Mouse (Mus musculus): Measurements from ENCODE around the gene Wfdc6b. TPM values are rescaled to one million over a fixed set of nuclear protein-coding genes. Genes with fewer than 3 reads are reported as not detected.

The Wfdc6b gene
- polyA plus RNA-seq (2017; shearing (Covaris generic)) = not detected

DNA sequence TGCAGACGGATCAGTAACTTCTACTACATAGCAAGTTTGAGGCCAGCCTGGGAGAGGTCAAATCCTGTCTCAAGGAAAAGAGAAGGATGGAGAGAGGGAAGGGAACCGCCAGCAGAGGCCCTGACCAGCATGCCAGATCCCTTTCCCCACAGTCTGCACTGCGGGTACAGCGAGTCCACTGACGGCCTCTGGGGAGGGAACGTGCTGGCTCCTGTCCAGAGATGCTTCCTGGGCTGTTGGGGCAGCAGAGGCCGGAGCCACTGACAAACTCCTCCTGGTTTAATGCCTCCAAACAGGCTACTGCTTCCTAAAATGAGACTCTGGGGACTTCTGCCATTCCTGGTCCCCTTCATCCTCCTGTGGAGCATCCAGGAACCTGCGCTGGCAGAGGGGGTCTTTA lies at the start of gene Wfdc6b, which contains the start of gene Wfdc8:
TSS of gene Wfdc6b (plus strand) at position 52 of the 400 bp plus-strand sequence.
TSS of gene Wfdc8 (minus strand) at position 156 of the 400 bp plus-strand sequence.

DNA sequence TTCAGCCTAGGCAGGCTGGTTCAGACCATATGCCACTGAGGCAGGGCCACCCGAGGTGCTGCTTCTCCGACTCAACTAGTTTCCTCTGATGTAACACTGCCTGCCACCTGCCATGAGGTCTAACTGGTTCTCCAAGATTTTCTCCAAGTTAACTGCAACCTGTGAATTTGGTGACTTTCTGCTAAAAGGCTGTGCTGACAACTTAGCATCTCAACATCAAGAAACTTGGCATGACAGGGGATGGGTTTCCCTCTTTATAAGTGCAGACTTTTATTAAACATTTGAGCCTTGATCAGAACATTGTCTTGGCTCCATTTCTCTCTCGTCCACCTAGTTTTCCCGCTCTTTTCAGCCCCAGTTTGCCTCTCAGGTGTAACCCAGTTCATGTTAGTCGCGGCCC lies 40.0 kb upstream of the Wfdc6b start, which contains the start of gene Spint3:
TSS of gene Spint3 (minus strand) at position 101 of the 400 bp plus-strand sequence.

DNA sequence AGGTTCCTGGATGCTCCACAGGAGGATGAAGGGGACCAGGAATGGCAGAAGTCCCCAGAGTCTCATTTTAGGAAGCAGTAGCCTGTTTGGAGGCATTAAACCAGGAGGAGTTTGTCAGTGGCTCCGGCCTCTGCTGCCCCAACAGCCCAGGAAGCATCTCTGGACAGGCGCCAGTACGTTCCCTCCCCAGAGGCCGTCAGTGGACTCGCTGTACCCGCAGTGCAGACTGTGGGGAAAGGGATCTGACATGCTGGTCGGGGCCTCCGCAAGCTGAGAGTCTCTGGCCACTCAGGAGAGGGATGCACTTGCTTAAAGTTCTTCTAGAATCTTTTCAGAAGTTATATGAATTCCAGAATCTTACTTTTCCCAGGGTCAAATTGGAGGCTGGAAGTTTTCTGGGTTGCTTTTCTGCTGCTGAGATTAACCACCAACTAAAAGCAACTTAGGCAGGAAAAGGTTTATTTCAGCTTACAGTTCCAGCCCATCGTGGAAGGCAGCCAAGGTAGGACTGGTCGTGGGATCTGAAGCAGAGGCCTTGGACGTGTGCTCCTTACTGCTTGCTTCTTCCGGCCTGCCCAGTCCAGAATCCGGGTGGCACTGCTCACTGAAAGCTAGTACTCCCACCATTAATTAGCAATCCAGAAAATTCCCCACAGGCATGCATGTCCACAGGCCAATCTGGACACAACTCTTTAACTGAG lies 28.1 kb upstream of the Wfdc6b start, which contains the start of gene Wfdc6a:
TSS of gene Wfdc6a (minus strand) at position 423 of the 701 bp plus-strand sequence.

DNA sequence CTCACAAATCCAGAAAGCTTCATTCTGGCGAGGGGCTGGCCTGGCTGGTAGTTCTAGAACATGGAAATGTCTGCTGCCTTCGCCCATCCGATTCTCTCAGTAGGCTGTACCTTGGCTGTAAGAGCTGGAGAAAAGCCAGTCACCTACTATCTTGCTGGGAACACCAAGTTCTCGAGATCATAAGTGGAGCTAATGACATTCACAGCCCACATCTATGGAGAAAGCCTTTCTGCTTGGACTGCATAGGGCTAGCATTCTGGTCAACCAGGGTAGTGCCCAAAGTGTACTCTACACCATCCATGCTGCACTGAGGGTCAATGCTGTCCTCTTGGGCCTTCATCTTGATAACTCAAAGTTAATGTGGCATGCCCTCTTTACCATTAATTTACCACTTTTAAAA lies 19.8 kb upstream of the Wfdc6b start, which contains the start of gene Eppin:
TSS of gene Eppin (minus strand) at position 101 of the 400 bp plus-strand sequence.

DNA sequence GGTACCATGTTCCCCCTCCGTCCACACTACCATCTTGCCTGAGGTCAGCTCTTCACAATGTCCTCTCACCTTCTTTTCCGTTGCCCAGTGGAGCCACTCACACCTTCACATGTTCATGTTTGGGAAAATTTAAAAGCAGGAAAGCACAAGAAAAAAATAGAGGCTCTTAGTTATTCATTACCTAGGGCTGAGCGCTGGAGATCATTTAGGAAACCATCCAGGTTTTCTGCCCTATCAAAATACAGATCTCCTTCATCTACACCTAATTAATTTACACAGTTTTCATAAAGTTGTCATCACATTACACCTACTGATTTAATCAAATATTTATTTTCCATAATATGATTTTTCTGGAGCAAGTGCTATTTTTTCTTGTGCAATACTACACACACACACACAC lies 25.4 kb downstream of the Wfdc6b start, which contains the start of gene Wfdc16:
TSS of gene Wfdc16 (minus strand) at position 101 of the 400 bp plus-strand sequence.

DNA sequence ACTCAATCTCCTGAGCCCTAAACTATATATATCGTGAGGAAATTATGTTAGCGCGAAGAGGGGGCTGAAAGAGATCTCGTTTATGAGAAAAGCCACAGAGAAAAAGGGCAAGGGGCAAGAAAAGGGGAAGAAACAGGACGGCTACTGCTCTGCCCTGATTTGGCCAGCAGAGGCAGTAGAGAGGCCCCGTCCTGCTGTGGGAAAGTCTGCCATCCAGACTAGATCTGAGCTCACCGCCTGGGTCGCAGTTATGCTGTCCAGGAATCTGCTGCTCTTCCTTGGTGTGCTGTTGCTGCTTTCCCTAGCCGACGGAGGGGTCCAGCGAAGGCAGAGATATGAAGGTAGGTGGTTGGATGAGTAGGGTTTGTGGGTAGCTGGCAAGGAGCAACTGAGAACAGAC lies 42.5 kb downstream of the Wfdc6b start, which contains the start of gene Wfdc10:
TSS of gene Wfdc10 (plus strand) at position 189 of the 400 bp plus-strand sequence.

DNA sequence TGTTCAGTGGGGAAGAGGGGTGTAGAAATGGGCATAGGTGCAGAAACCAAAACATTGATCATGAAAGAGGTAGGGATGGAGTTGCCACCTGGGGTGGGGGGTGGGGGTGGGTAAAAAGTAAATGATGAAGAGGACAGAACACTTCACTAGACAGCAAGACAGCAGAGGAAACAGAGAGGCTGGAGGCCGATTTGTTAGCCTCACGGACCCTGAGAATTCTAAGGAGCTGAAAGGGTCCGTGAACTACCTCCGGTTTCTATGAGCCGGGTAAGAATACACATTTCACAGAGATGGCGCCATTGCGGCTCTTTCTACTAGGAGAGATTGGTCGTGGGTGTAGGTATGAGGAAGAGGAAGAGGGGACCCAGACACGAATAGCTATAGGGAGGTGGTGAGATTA lies 43.2 kb downstream of the Wfdc6b start, which contains the start of gene Wfdc9:
TSS of gene Wfdc9 (minus strand) at position 101 of the 400 bp plus-strand sequence.

Other genes with a start within 250 kb of the Wfdc6b start
- gene Slpi, start 224.4 kb upstream of the Wfdc6b start, polyA plus RNA-seq (2017; shearing (Covaris generic)) = 25.8 TPM
- not detected for gene Rbpjl, start 210.4 kb upstream of the Wfdc6b start, polyA plus RNA-seq (2017; shearing (Covaris generic))
- gene Matn4, start 208.4 kb upstream of the Wfdc6b start, polyA plus RNA-seq (2017; shearing (Covaris generic)) = not detected
- gene Sdc4, start 169.6 kb upstream of the Wfdc6b start, polyA plus RNA-seq (2017; shearing (Covaris generic)) = 46.9 TPM
- 27.2 TPM for gene Sys1, start 156.6 kb upstream of the Wfdc6b start, polyA plus RNA-seq (2017; shearing (Covaris generic))
- 1.4 TPM for gene Gm20458, start 152.6 kb upstream of the Wfdc6b start, polyA plus RNA-seq (2017; shearing (Covaris generic))
- gene Trp53tg5, start 139.8 kb upstream of the Wfdc6b start, polyA plus RNA-seq (2017; shearing (Covaris generic)) = 0.33 TPM
- 7.6 TPM for gene Dbndd2, start 127.4 kb upstream of the Wfdc6b start, polyA plus RNA-seq (2017; shearing (Covaris generic))
- gene Pigt, start 116.0 kb upstream of the Wfdc6b start, polyA plus RNA-seq (2017; shearing (Covaris generic)) = 26.3 TPM
- 3.1 TPM for gene Wfdc2, start 51.1 kb upstream of the Wfdc6b start, polyA plus RNA-seq (2017; shearing (Covaris generic))
- not detected for gene Spint3, start 40.1 kb upstream of the Wfdc6b start, polyA plus RNA-seq (2017; shearing (Covaris generic))
- not detected for gene Wfdc6a, start 28.1 kb upstream of the Wfdc6b start, polyA plus RNA-seq (2017; shearing (Covaris generic))
- not detected for gene Eppin, start 19.9 kb upstream of the Wfdc6b start, polyA plus RNA-seq (2017; shearing (Covaris generic))
- not detected for gene Wfdc8, start 104 bp downstream of the Wfdc6b start, polyA plus RNA-seq (2017; shearing (Covaris generic))
- not detected for gene Wfdc16, start 25.3 kb downstream of the Wfdc6b start, polyA plus RNA-seq (2017; shearing (Covaris generic))
- not detected for gene Wfdc10, start 42.5 kb downstream of the Wfdc6b start, polyA plus RNA-seq (2017; shearing (Covaris generic))
- gene Wfdc9, start 43.1 kb downstream of the Wfdc6b start, polyA plus RNA-seq (2017; shearing (Covaris generic)) = not detected
- gene Wfdc11, start 60.6 kb downstream of the Wfdc6b start, polyA plus RNA-seq (2017; shearing (Covaris generic)) = not detected
- gene Wfdc13, start 71.6 kb downstream of the Wfdc6b start, polyA plus RNA-seq (2017; shearing (Covaris generic)) = not detected
- not detected for gene Spint4, start 85.0 kb downstream of the Wfdc6b start, polyA plus RNA-seq (2017; shearing (Covaris generic))
- gene Spint5, start 101.8 kb downstream of the Wfdc6b start, polyA plus RNA-seq (2017; shearing (Covaris generic)) = not detected
- gene Wfdc3, start 132.4 kb downstream of the Wfdc6b start, polyA plus RNA-seq (2017; shearing (Covaris generic)) = not detected
- 18.1 TPM for gene Dnttip1, start 132.5 kb downstream of the Wfdc6b start, polyA plus RNA-seq (2017; shearing (Covaris generic))
- gene Ube2c, start 156.4 kb downstream of the Wfdc6b start, polyA plus RNA-seq (2017; shearing (Covaris generic)) = 11.8 TPM
- gene Tnnc2, start 166.4 kb downstream of the Wfdc6b start, polyA plus RNA-seq (2017; shearing (Covaris generic)) = not detected
- 7.6 TPM for gene Snx21, start 172.3 kb downstream of the Wfdc6b start, polyA plus RNA-seq (2017; shearing (Covaris generic))
- 39.6 TPM for gene Acot8, start 191.4 kb downstream of the Wfdc6b start, polyA plus RNA-seq (2017; shearing (Covaris generic))
- 10.0 TPM for gene Zswim3, start 191.6 kb downstream of the Wfdc6b start, polyA plus RNA-seq (2017; shearing (Covaris generic))
- 32.2 TPM for gene Zswim1, start 209.2 kb downstream of the Wfdc6b start, polyA plus RNA-seq (2017; shearing (Covaris generic))
- not detected for gene Spata25, start 215.0 kb downstream of the Wfdc6b start, polyA plus RNA-seq (2017; shearing (Covaris generic))
- gene Ctsa, start 219.4 kb downstream of the Wfdc6b start, polyA plus RNA-seq (2017; shearing (Covaris generic)) = 241 TPM
- 2.6 TPM for gene Neurl2, start 219.9 kb downstream of the Wfdc6b start, polyA plus RNA-seq (2017; shearing (Covaris generic))
- 1.0 TPM for gene Pltp, start 244.2 kb downstream of the Wfdc6b start, polyA plus RNA-seq (2017; shearing (Covaris generic))